Mouse (Mus musculus) left cerebral cortex, adult 18-20 months (tissue): Measurements from ENCODE around the gene P4hb. TPM values are rescaled to one million over a fixed set of nuclear protein-coding genes. Genes with fewer than 3 reads are reported as not detected.

ENCODE experiments used
- DNase-seq, 2 experiments: peaks; one replicate each; pipeline ENCODE4 v3.0.0; 2021 to 2022; ENCODE audit warnings: low spot score in 2 of 2, mixed read lengths in 1 of 2
- total RNA-seq, 2 experiments: library from RNA; stranded (reverse); gene quantifications; 2 replicates each; pipeline ENCODE4 v1.2.3; 2021

P4hb gene
- total RNA-seq, 2 experiments from 2014 or later, result 127 to 129 TPM

DNA sequence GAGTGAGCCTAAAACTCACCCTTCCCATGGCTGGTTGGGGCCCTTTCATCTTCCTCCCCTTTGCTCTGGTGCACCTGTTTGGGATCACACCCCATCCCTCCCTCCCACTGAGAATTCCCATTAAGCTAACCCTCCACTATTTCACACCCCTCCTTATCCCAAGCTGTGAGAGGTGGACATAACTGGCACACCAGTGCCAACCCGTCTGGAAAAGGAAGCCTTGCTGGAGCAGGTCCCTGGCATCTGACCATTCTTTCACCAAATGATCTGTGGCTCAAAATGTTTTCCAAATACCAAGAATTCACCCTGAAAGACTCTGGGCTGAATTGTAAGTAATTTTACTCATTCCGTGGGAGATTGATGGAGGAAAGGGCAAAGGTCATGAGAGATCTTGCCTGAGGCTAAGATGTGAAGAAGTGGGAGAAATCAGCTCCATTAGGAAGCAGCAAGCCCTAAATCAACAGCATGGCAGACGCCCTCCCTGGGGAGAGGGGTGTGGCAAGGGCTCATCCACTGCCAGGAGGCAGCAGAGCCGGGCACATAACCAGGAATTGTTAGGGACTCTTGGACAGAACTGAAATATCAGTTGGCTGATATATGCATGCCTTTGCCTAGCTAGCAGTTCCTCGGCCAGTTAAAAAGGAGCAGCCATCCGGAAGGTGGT lies 60.1 kb downstream of the P4hb start:
- DNase-seq, result no peak

DNA sequence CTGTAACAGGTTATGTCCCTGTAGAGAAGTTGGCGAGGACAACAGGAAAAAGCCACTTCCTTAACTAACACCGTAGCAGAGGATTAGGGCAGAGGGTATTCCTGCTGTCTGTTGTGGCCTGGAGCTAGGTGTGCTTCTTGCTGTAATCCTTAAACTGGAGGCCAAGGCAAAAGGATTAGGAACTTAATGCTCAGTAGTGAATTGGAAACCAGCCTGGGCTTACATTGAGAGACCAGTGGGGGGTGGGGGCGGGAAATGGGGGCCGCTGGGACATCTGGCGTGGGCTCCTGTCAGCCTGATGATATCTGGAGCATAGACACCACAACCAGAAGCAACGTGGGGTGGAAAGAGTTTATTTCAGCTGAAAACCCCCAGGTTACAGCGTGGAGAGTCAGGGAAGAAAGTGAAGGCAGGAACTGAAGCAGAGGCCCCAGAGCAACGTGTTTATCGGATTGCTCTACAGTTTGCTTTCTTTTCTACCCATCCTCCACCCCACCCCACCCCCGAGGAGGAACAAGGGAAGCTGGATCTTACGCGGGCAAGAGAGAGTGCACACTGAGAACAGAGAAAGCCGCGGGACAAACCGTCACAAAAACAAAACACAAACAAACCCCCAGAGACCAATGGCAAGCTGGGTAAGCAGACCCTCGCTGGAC lies 62.5 kb downstream of the P4hb start:
- no peak for DNase-seq

Other genes with a start within 250 kb of the P4hb start
- 1,000 to 10,000 TPM; 1,195 to 1,258 TPM for gene Actg1, start 224.7 kb downstream of the P4hb start, total RNA-seq
- not detected for gene Fscn2, start 211.7 kb downstream of the P4hb start, total RNA-seq
- gene Faap100, start 194.5 kb downstream of the P4hb start, total RNA-seq, result 10 to 100 TPM; 11.6 to 15.6 TPM
- 10 to 100 TPM; 65.2 TPM for gene Nploc4, start 135.5 kb downstream of the P4hb start, total RNA-seq
- gene Tspan10, start 130.6 kb downstream of the P4hb start, total RNA-seq, result 1 to 10 TPM; 1.8 to 3.3 TPM
- gene Pde6g, start 119.8 kb downstream of the P4hb start, total RNA-seq, result under 1 TPM; 0.40 to 0.58 TPM
- gene Oxld1, start 115.2 kb downstream of the P4hb start, total RNA-seq, result 10 to 100 TPM; 13.0 to 16.4 TPM
- 10 to 100 TPM; 26.4 to 29.1 TPM for gene Ccdc137, start 115.1 kb downstream of the P4hb start, total RNA-seq
- 10 to 100 TPM; 47.2 to 49.7 TPM for gene Arl16, start 105.6 kb downstream of the P4hb start, total RNA-seq
- gene Mrpl12, start 88.6 kb downstream of the P4hb start, total RNA-seq, result 10 to 100 TPM; 64.4 to 74.4 TPM
- gene Slc25a10, start 81.4 kb downstream of the P4hb start, total RNA-seq, result 10 to 100 TPM; 19.6 to 22.6 TPM
- under 1 TPM in 1 of 2 experiments, not detected in 1; 0.52 TPM for gene Gcgr, start 42.6 kb downstream of the P4hb start, total RNA-seq
- 10 to 100 TPM; 74.9 to 77.0 TPM for gene Mcrip1, start 23.5 kb downstream of the P4hb start, total RNA-seq
- gene Ppp1r27, start 22.1 kb downstream of the P4hb start, total RNA-seq, result not detected
- 100 to 1,000 TPM; 310 to 324 TPM for gene Arhgdia, start 8.4 kb upstream of the P4hb start, total RNA-seq
- 10 to 100 TPM; 60.8 to 62.9 TPM for gene Alyref, start 25.1 kb upstream of the P4hb start, total RNA-seq
- gene Anapc11, start 25.2 kb upstream of the P4hb start, total RNA-seq, result 10 to 100 TPM; 95.1 to 98.8 TPM
- 1 to 10 TPM in 1 of 2 experiments, not detected in 1; 1.3 TPM for gene Npb, start 35.2 kb upstream of the P4hb start, total RNA-seq
- 100 to 1,000 TPM; 124 to 136 TPM for gene Pcyt2, start 44.7 kb upstream of the P4hb start, total RNA-seq
- gene Sirt7, start 52.0 kb upstream of the P4hb start, total RNA-seq, result 10 to 100 TPM; 34.9 to 38.6 TPM
- 10 to 100 TPM; 86.8 to 94.3 TPM for gene Mafg, start 60.3 kb upstream of the P4hb start, total RNA-seq
- gene Pycr1, start 70.5 kb upstream of the P4hb start, total RNA-seq, result 1 to 10 TPM; 1.0 to 1.6 TPM
- 1 to 10 TPM; 7.3 to 8.2 TPM for gene Myadml2, start 74.9 kb upstream of the P4hb start, total RNA-seq
- 1 to 10 TPM; 2.7 to 5.0 TPM for gene Notum, start 87.9 kb upstream of the P4hb start, total RNA-seq
- gene Aspscr1, start 99.7 kb upstream of the P4hb start, total RNA-seq, result 10 to 100 TPM; 51.1 to 57.7 TPM
- gene Cenpx, start 140.5 kb upstream of the P4hb start, total RNA-seq, result 10 to 100 TPM; 19.7 to 20.8 TPM
- 10 to 100 TPM; 53.0 to 56.2 TPM for gene Lrrc45, start 140.7 kb upstream of the P4hb start, total RNA-seq
- gene Rac3, start 148.2 kb upstream of the P4hb start, total RNA-seq, result 10 to 100 TPM; 28.9 to 38.6 TPM
- 10 to 100 TPM in 1 of 2 experiments, 1 to 10 TPM in 1; 8.5 to 11.9 TPM for gene Dcxr, start 154.0 kb upstream of the P4hb start, total RNA-seq
- gene Cbr2, start 158.9 kb upstream of the P4hb start, total RNA-seq, result 1 to 10 TPM; 1.7 to 2.9 TPM
- 10 to 100 TPM; 31.4 to 50.3 TPM for gene Hmga1b, start 189.5 kb upstream of the P4hb start, total RNA-seq
- 10 to 100 TPM; 53.1 to 56.6 TPM for gene Rfng, start 211.0 kb upstream of the P4hb start, total RNA-seq
- gene Gps1, start 211.0 kb upstream of the P4hb start, total RNA-seq, result 100 to 1,000 TPM; 148 to 152 TPM
- gene Dus1l, start 223.2 kb upstream of the P4hb start, total RNA-seq, result 10 to 100 TPM; 40.2 to 44.9 TPM